Mouse (Mus musculus): ENCODE data around the gene Sh3bp1. TPM values are rescaled to one million over a fixed set of nuclear protein-coding genes. Genes with fewer than 3 reads are reported as not detected.

The Sh3bp1 gene
- total and polyA plus RNA-seq, 3 experiments, result 21.0 to 80.2 TPM; not detected in 1

GRCm38 (mm10) chr15:78868826-78869233, 30.7 kb upstream of the Sh3bp1 start:
- no peak overlapping the region for H3K27ac ChIP-seq (ENCODE audit: control insufficient read depth, low read depth, low read length)
- H3K9me3 ChIP-seq (replicated peaks; ENCODE audit: insufficient read depth, low read length), result no peaks in the 10 kb centered on the region
- no peak overlapping the region for H3K9ac ChIP-seq (ENCODE audit: control insufficient read depth, low read depth, low read length, poor library complexity, severe bottlenecking)
- H3K79me2 ChIP-seq (ENCODE audit: control insufficient read depth, insufficient read depth, low read length, poor library complexity), result no peaks in the 10 kb centered on the region
- no peak for TF ChIP-seq ZKSCAN1 (IDR thresholded peaks at IDR 0.05; ENCODE audit: low read depth, low read length)
- no peak for TF ChIP-seq POLR2AphosphoS2 (IDR thresholded peaks at IDR 0.05; ENCODE audit: low read length)
- TF ChIP-seq TBP (IDR thresholded peaks at IDR 0.05; ENCODE audit: low read depth, low read length), result no peak
- no peak for TF ChIP-seq POLR2AphosphoS5 (IDR thresholded peaks at IDR 0.05; ENCODE audit: borderline replicate concordance, low read depth, low read length)
- TF ChIP-seq CHD2 (IDR thresholded peaks at IDR 0.05; ENCODE audit: low read length), result no peak
- H3K36me3 ChIP-seq (ENCODE audit: control insufficient read depth in 1 of 2, insufficient read depth in 2 of 2, low read length in 2 of 2), result peaks cover 0 to 2% of the 10 kb centered on the region in 2 experiments; a peak in 1 of 4 replicates
- no peaks in the 10 kb centered on the region for H3K27me3 ChIP-seq (ENCODE audit: control insufficient read depth in 1 of 2, insufficient read depth in 2 of 2, low read length in 2 of 2)
- DNase-seq (ENCODE audit: low read depth, low spot score), result no peak
- H3K4me3 ChIP-seq (ENCODE audit: control insufficient read depth in 1 of 2, insufficient read depth in 1 of 2, low read depth in 2 of 2, low read length in 2 of 2), result no peak overlapping the region
- peaks cover 4 to 6% of the 10 kb centered on the region in 2 experiments for H3K4me1 ChIP-seq (ENCODE audit: control insufficient read depth in 1 of 2, insufficient read depth in 2 of 2, low read length in 2 of 2)

- H3K36me3 ChIP-seq (ENCODE audit: control insufficient read depth in 1 of 2, insufficient read depth in 2 of 2, low read length in 2 of 2), result peaks cover 0 to 2% of the 10 kb centered on the region in 2 experiments; a peak in 1 of 4 replicates
- peaks cover 0 to 2% of the 10 kb centered on the region in 2 experiments; a peak in 1 of 4 replicates for H3K4me1 ChIP-seq (ENCODE audit: control insufficient read depth in 1 of 2, insufficient read depth in 2 of 2, low read length in 2 of 2)
- H3K79me2 ChIP-seq (ENCODE audit: control insufficient read depth, insufficient read depth, low read length, poor library complexity), result no peaks in the 10 kb centered on the region
- peak; percentile 85 for DNase-seq (ENCODE audit: low read depth, low spot score)
- H3K27ac ChIP-seq (ENCODE audit: control insufficient read depth, low read depth, low read length), result no peak overlapping the region
- H3K9ac ChIP-seq (ENCODE audit: control insufficient read depth, low read depth, low read length, poor library complexity, severe bottlenecking), result peak overlapping the region; percentile 51
- no peak overlapping the region for H3K4me3 ChIP-seq (ENCODE audit: control insufficient read depth in 1 of 2, insufficient read depth in 1 of 2, low read depth in 2 of 2, low read length in 2 of 2)
- H3K27me3 ChIP-seq (ENCODE audit: control insufficient read depth in 1 of 2, insufficient read depth in 2 of 2, low read length in 2 of 2), result no peaks in the 10 kb centered on the region
- no peaks in the 10 kb centered on the region for H3K9me3 ChIP-seq (replicated peaks; ENCODE audit: insufficient read depth, low read length)
- TF ChIP-seq ETS1 (IDR thresholded peaks at IDR 0.05; ENCODE audit: low read depth, low read length) (no peak), KAT2A (conservative IDR thresholded peaks at IDR 0.05; ENCODE audit: low read depth, low read length) (no peak), E2F4 (IDR thresholded peaks at IDR 0.05; ENCODE audit: borderline replicate concordance, low read depth, low read length) (no peak), RCOR1 (IDR thresholded peaks at IDR 0.05; ENCODE audit: low read depth, low read length) (no peak), JUND (IDR thresholded peaks at IDR 0.05; ENCODE audit: low read depth, low read length) (no peak), USF1 (IDR thresholded peaks at IDR 0.05; ENCODE audit: low read depth, low read length) (peak; percentile 60), TCF12 (IDR thresholded peaks at IDR 0.05; ENCODE audit: low read depth, low read length) (no peak), NELFE (IDR thresholded peaks at IDR 0.05; ENCODE audit: low read depth, low read length) (no peak), MYC (IDR thresholded peaks at IDR 0.05; ENCODE audit: low read depth, low read length) (peak; percentile 99), USF2 (IDR thresholded peaks at IDR 0.05; ENCODE audit: borderline replicate concordance in 1 of 2, insufficient read depth in 1 of 2, low read depth in 1 of 2, low read length in 2 of 2) (no peak), MAX (IDR thresholded peaks at IDR 0.05; ENCODE audit: low read length) (peak; percentile 94), POLR2AphosphoS2 (IDR thresholded peaks at IDR 0.05; ENCODE audit: low read length) (no peak), CHD1 (IDR thresholded peaks at IDR 0.05; ENCODE audit: low read depth, low read length) (no peak), CTCF (IDR thresholded peaks at IDR 0.05 in 2 of 3, conservative IDR thresholded peaks at IDR 0.05 in 1 of 3; ENCODE audit: control insufficient read depth in 1 of 3, insufficient read depth in 1 of 3, low read depth in 2 of 3, low read length in 3 of 3, poor library complexity in 1 of 3, severe bottlenecking in 1 of 3) (peak; percentile 55 to 91 (median 68)), GABPA (IDR thresholded peaks at IDR 0.05; ENCODE audit: low read depth, low read length) (no peak), MXI1 (IDR thresholded peaks at IDR 0.05; ENCODE audit: low read depth, low read length) (peak; percentile 98), UBTF (IDR thresholded peaks at IDR 0.05; ENCODE audit: borderline replicate concordance, insufficient read depth, low read depth, low read length) (no peak), ZC3H11A (IDR thresholded peaks at IDR 0.05; ENCODE audit: low read depth, low read length) (peak; percentile 32; the same call in 1 of the 2 replicates), POLR2AphosphoS5 (IDR thresholded peaks at IDR 0.05; ENCODE audit: borderline replicate concordance, low read depth, low read length) (no peak), EP300 (IDR thresholded peaks at IDR 0.05; ENCODE audit: low read depth in 1 of 2, low read length in 2 of 2) (no peak), SIN3A (IDR thresholded peaks at IDR 0.05; ENCODE audit: low read length) (peak; percentile 92), ZNF384 (IDR thresholded peaks at IDR 0.05; ENCODE audit: low read depth, low read length) (peak; percentile 92), ZMIZ1 (IDR thresholded peaks at IDR 0.05; ENCODE audit: low read depth, low read length) (no peak), MYB (IDR thresholded peaks at IDR 0.05; ENCODE audit: low read depth, low read length) (no peak), SMC3 (IDR thresholded peaks at IDR 0.05; ENCODE audit: low read depth, low read length) (peak; percentile 80), TAL1 (IDR thresholded peaks at IDR 0.05; ENCODE audit: low read length) (no peak), HCFC1 (IDR thresholded peaks at IDR 0.05; ENCODE audit: low read depth, low read length) (peak; percentile 49; the same call in 1 of the 2 replicates), MEF2A (IDR thresholded peaks at IDR 0.05; ENCODE audit: extremely low read depth, insufficient replicate concordance, low read depth, low read length, poor library complexity, severe bottlenecking) (no peak), POLR2A (IDR thresholded peaks at IDR 0.05; ENCODE audit: control insufficient read depth in 1 of 2, insufficient read depth in 1 of 2, low read depth in 1 of 2, low read length in 2 of 2, poor library complexity in 1 of 2) (no peak), ZKSCAN1 (IDR thresholded peaks at IDR 0.05; ENCODE audit: low read depth, low read length) (no peak)
Measured at GRCm38 (mm10) chr15:78869775-78870174, 29.8 kb upstream of the Sh3bp1 start.
